Mouse (Mus musculus) small intestine, adult 2 months (tissue): ENCODE measurements around the gene St6galnac3.

Experiments used
- CTCF ChIP-seq: fragments of 200-500 bp; IDR thresholded peaks from 2 replicates; pipeline ENCODE4 v1.5.1; 2012; ENCODE audit warnings: low read depth, mild to moderate bottlenecking, control low read depth, inconsistent platforms, low read length, moderate library complexity, mixed read lengths; ENCODE audit not compliant: insufficient replicate concordance, insufficient read length; ENCODE audit errors: extremely low read depth
- POLR2A ChIP-seq: fragments of 200-500 bp; IDR thresholded peaks from 2 replicates; pipeline ENCODE4 v1.6.1; 2012; ENCODE audit warnings: low read depth, mild to moderate bottlenecking, control low read depth, inconsistent platforms, low read length, moderate library complexity

DNA sequence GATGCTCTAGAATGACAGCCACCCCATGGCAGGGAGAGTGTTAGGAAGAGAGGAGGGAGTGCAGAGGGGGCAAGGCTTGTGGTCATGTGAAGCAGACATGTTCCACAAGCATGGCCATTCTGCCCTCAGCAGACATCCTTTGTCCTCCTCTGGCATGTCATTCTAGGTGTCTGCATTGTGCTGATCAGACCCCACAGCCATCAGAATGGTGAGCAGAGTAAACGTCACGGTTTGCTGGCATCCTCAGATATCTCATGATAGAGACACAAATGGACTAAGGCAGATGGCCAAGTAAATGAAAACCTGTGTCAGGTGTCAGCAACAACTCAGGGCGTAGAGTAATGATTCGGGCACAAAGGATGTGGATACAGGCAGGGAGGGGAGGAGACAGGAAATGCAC is 241.3 kb downstream of the St6galnac3 start:
- TF ChIP-seq CTCF (no peak), POLR2A (no peak)
